ENCODE assay signal across 9 mouse cellular contexts in genomic region chr15:97606232-97606629, GRCm38 (mm10).
A peak's percentile ranks its signal among the peaks of the same experiment; 100 is the strongest.
DNase-seq lines count a peak whose midpoint lies in the region; ATAC-seq and TF ChIP-seq lines count a peak whose summit lies in the region.
"Had no signal": no experiment of that assay in that cellular context is flagged by ENCODE, and none has a peak within 500 bp of the region (broad histone marks: within the 10 kb centered on the region; RNA-seq: fewer than 3 reads in every experiment).

No protein-coding gene starts in this region.

- H3K4me2 ChIP-seq in neural tube, embryonic 11.5 days (ENCODE audit: low read depth) = peak overlapping the region; percentile 68
- H3K4me2 ChIP-seq in limb, embryonic 14.5 days (replicated peaks; ENCODE audit: low read depth, low read length, severe bottlenecking) = peak overlapping the region; percentile 57
- peak overlapping the region; percentile 66 for H3K4me2 ChIP-seq in stomach, embryonic 16.5 days (ENCODE audit: low read depth, low read length)

- WGBS in heart, adult 2 months = 49% methylated on average over 6 of the region's 6 CpGs
- 46% methylated on average over 6 of the region's 6 CpGs for WGBS in neural tube, embryonic 11.5 days
- WGBS in limb, embryonic 14.5 days = 46% methylated on average over 6 of the region's 6 CpGs
- 40% methylated on average over 6 of the region's 6 CpGs for WGBS in stomach, embryonic 16.5 days

- no peak for ATAC-seq in neural tube, embryonic 11.5 days (ENCODE audit: insufficient read depth, low FRiP score, low TSS enrichment)
- ATAC-seq in limb, embryonic 14.5 days (ENCODE audit: low FRiP score, low read depth) = no peak
- ATAC-seq in stomach, embryonic 16.5 days (ENCODE audit: insufficient read depth, low FRiP score) = no peak

- TF ChIP-seq CTCF in heart, adult 2 months (IDR thresholded peaks at IDR 0.05) = no peak

- no peak overlapping the region for H3K27ac ChIP-seq in heart, adult 2 months
- peak overlapping the region; percentile 67; the same call in 1 of the 2 replicates for H3K27ac ChIP-seq in neural tube, embryonic 11.5 days (ENCODE audit: low read depth, low read length)
- no peak overlapping the region for H3K27ac ChIP-seq in limb, embryonic 14.5 days (replicated peaks; ENCODE audit: low read depth, low read length)
- H3K27ac ChIP-seq in stomach, embryonic 16.5 days (ENCODE audit: low read length) = no peak overlapping the region

- no peaks in the 10 kb centered on the region for H3K9me3 ChIP-seq in neural tube, embryonic 11.5 days (ENCODE audit: control insufficient read depth, low read length)
- no peaks in the 10 kb centered on the region for H3K9me3 ChIP-seq in limb, embryonic 14.5 days (ENCODE audit: control insufficient read depth, low read length)
- no peaks in the 10 kb centered on the region for H3K9me3 ChIP-seq in stomach, embryonic 16.5 days (replicated peaks; ENCODE audit: control insufficient read depth, low read length)

- peak overlapping the region; percentile 12; the same call in 1 of the 2 replicates for H3K4me3 ChIP-seq in heart, adult 2 months
- peak overlapping the region; percentile 26; the same call in 1 of the 2 replicates for H3K4me3 ChIP-seq in neural tube, embryonic 11.5 days (ENCODE audit: low read depth, low read length)
- H3K4me3 ChIP-seq in limb, embryonic 14.5 days (replicated peaks; ENCODE audit: low read length) = peak overlapping the region; percentile 32
- peak overlapping the region; percentile 35 for H3K4me3 ChIP-seq in stomach, embryonic 16.5 days (replicated peaks; ENCODE audit: low read length)
- H3K4me3 ChIP-seq: megakaryocyte, embryonic 14.5 days had no signal

- H3K4me1 ChIP-seq in heart, adult 2 months (ENCODE audit: control insufficient read depth, insufficient read depth, low read length) = no peaks in the 10 kb centered on the region
- H3K4me1 ChIP-seq in neural tube, embryonic 11.5 days (ENCODE audit: control insufficient read depth, insufficient read depth, low read length) = peaks cover 8% of the 10 kb centered on the region
- H3K4me1 ChIP-seq in limb, embryonic 14.5 days (ENCODE audit: control insufficient read depth, insufficient read depth, low read length) = peaks cover 9% of the 10 kb centered on the region
- H3K4me1 ChIP-seq in stomach, embryonic 16.5 days (ENCODE audit: control insufficient read depth, insufficient read depth, low read length) = 0 out of 2 replicates have a peak, but pooled peaks cover 8% of the 10 kb centered on the region
- H3K4me1 ChIP-seq: megakaryocyte, embryonic 14.5 days had no signal

- no peak for DNase-seq in heart, adult 2 months
- no peak for DNase-seq in heart, postnatal 36 days
- DNase-seq in neural tube, embryonic 11.5 days (ENCODE audit: low spot score) = no peak
- no peak for DNase-seq in neural tube, embryonic 10.5 days (ENCODE audit: extremely low spot score, low spot score)
- no peak for DNase-seq in limb, embryonic 14.5 days (ENCODE audit: low spot score)
- DNase-seq in adrenal gland, adult (ENCODE audit: inconsistent age in 2 of 2, low spot score in 1 of 2) = no peak
- no peak for DNase-seq in cerebellum, adult 11-12 months

- no peak for TF ChIP-seq POLR2A in heart, adult 2 months (IDR thresholded peaks at IDR 0.05; ENCODE audit: insufficient read depth, low read depth, low read length)
- no peak for TF ChIP-seq POLR2A in limb, embryonic 14.5 days (IDR thresholded peaks at IDR 0.05; ENCODE audit: borderline replicate concordance, extremely low read depth, insufficient read depth, insufficient read length)

- intact Hi-C loops in heart, adult 2 months (cut with DNase I) = no loop called here
- intact Hi-C loops in heart, postnatal 36 days (cut with DNase I) = no loop called here

- TF ChIP-seq EP300 in heart, adult 2 months (IDR thresholded peaks at IDR 0.05; ENCODE audit: insufficient read depth, low read depth, low read length) = no peak

- no peaks in the 10 kb centered on the region for H3K79me2 ChIP-seq in heart, adult 2 months (replicated peaks; ENCODE audit: control insufficient read depth, insufficient read depth, low read length)

- no peak overlapping the region for H3K9ac ChIP-seq in heart, adult 2 months (ENCODE audit: low read depth, low read length)
- no peak overlapping the region for H3K9ac ChIP-seq in neural tube, embryonic 11.5 days (ENCODE audit: low read length)
- H3K9ac ChIP-seq in limb, embryonic 14.5 days (ENCODE audit: low read depth, low read length, severe bottlenecking) = peak overlapping the region; percentile 39
- no peak overlapping the region; the same call in 1 of the 2 replicates for H3K9ac ChIP-seq in stomach, embryonic 16.5 days (ENCODE audit: low read length)

- no peaks in the 10 kb centered on the region for H3K36me3 ChIP-seq in heart, adult 2 months (ENCODE audit: control insufficient read depth, insufficient read depth, low read length)
- no peaks in the 10 kb centered on the region for H3K36me3 ChIP-seq in neural tube, embryonic 11.5 days (ENCODE audit: control insufficient read depth, insufficient read depth, low read length)
- H3K36me3 ChIP-seq in limb, embryonic 14.5 days (ENCODE audit: control insufficient read depth, insufficient read depth, low read length) = no peaks in the 10 kb centered on the region
- no peaks in the 10 kb centered on the region for H3K36me3 ChIP-seq in stomach, embryonic 16.5 days (ENCODE audit: control insufficient read depth, insufficient read depth, low read length)

- no peaks in the 10 kb centered on the region for H3K27me3 ChIP-seq in heart, adult 2 months (ENCODE audit: control insufficient read depth, insufficient read depth, low read length)
- no peaks in the 10 kb centered on the region for H3K27me3 ChIP-seq in neural tube, embryonic 11.5 days (ENCODE audit: control insufficient read depth, insufficient read depth, low read length)
- no peaks in the 10 kb centered on the region for H3K27me3 ChIP-seq in limb, embryonic 14.5 days (ENCODE audit: control insufficient read depth, insufficient read depth, low read length)
- no peaks in the 10 kb centered on the region for H3K27me3 ChIP-seq in stomach, embryonic 16.5 days (ENCODE audit: control insufficient read depth, insufficient read depth, low read length)
